Mouse (Mus musculus) heart, embryonic 12.5 days (tissue): ENCODE measurements at regions not wholly inside any gene's neighbourhood (a gene's known extent, or its start where the extent isn't known, plus 50 kb on each side); places are given as distances from the start of the nearest gene placed in this dataset.
A peak's percentile ranks its signal among the peaks of the same experiment; 100 is the strongest.

Experiments used
- ATAC-seq: fragments of 200-750 bp; cut with Nextera tagmentation; 2 replicates; pipeline ENCODE4 v1.8.0; 2017; ENCODE audit warnings: moderate TSS enrichment, moderate library complexity; ENCODE audit not compliant: insufficient number of reproducible peaks, low FRiP score
- H3K27ac ChIP-seq: fragments of 300-500 bp; sonication (generic); 2 replicates; pipeline ENCODE4 v1.5.1; 2016; ENCODE audit warnings: mild to moderate bottlenecking, moderate library complexity; ENCODE audit not compliant: poor library complexity, severe bottlenecking
- H3K27me3 ChIP-seq: fragments of 300-500 bp; sonication (generic); replicated peaks from 2 replicates; pipeline ENCODE4 v1.6.1; 2016; ENCODE audit warnings: mild to moderate bottlenecking, moderate library complexity
- H3K36me3 ChIP-seq: fragments of 300-500 bp; sonication (generic); 2 replicates; pipeline ENCODE4 v1.6.1; 2016; ENCODE audit warnings: mild to moderate bottlenecking, moderate library complexity
- H3K4me1 ChIP-seq: fragments of 300-500 bp; sonication (generic); replicated peaks from 2 replicates; pipeline ENCODE4 v1.6.1; 2016; ENCODE audit warnings: mild to moderate bottlenecking
- H3K4me2 ChIP-seq: fragments of 300-500 bp; sonication (generic); 2 replicates; pipeline ENCODE4 v1.6.1; 2016; ENCODE audit warnings: mild to moderate bottlenecking, moderate library complexity
- H3K4me3 ChIP-seq: fragments of 300-500 bp; sonication (generic); 2 replicates; pipeline ENCODE4 v1.5.1; 2016; ENCODE audit warnings: mild to moderate bottlenecking
- H3K9ac ChIP-seq: fragments of 300-500 bp; sonication (generic); 2 replicates; pipeline ENCODE4 v1.6.1; 2016; ENCODE audit warnings: mild to moderate bottlenecking, moderate library complexity
- H3K9me3 ChIP-seq: fragments of 300-500 bp; sonication (generic); replicated peaks from 2 replicates; pipeline ENCODE4 v1.6.1; 2016; ENCODE audit warnings: mild to moderate bottlenecking, moderate library complexity
- WGBS: fragments of 180-500 bp; shearing (Covaris S2); methylation state at CpG from one replicate; pipeline ENCODE4 v1.1.7; 2016; 5-methylcytosine and 5-hydroxymethylcytosine counted together

DNA sequence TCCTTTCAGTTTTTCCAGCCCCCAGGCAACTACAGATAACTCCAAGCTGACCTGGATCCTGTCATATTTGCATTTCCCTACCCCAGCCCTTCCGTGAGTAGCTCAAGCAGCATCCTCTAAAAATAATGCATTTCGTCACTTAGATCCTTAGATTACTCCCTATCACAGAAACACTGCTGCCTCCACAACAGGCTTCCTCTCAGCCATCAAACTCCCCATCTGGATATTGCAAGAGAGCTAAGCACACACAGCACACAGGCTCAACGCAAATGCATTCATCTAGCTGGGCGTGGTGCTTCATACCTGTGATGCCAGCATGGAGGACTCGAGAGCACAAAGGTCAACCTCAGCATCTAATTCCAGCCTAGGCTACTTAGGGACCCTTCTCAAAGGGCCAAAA lies 260.9 kb downstream of the Sox4 start:
- H3K9ac ChIP-seq, result no peak overlapping the region
- no peaks in the 10 kb centered on the region for H3K36me3 ChIP-seq
- no peak overlapping the region for H3K4me3 ChIP-seq
- H3K27me3 ChIP-seq, result no peaks in the 10 kb centered on the region
- WGBS, result 51% methylated on average over 5 of the region's 5 CpGs
- H3K4me2 ChIP-seq, result no peak overlapping the region
- no peak for ATAC-seq
- H3K4me1 ChIP-seq, result peaks cover 6% of the 10 kb centered on the region
- no peak overlapping the region for H3K27ac ChIP-seq
- H3K9me3 ChIP-seq, result no peaks in the 10 kb centered on the region

DNA sequence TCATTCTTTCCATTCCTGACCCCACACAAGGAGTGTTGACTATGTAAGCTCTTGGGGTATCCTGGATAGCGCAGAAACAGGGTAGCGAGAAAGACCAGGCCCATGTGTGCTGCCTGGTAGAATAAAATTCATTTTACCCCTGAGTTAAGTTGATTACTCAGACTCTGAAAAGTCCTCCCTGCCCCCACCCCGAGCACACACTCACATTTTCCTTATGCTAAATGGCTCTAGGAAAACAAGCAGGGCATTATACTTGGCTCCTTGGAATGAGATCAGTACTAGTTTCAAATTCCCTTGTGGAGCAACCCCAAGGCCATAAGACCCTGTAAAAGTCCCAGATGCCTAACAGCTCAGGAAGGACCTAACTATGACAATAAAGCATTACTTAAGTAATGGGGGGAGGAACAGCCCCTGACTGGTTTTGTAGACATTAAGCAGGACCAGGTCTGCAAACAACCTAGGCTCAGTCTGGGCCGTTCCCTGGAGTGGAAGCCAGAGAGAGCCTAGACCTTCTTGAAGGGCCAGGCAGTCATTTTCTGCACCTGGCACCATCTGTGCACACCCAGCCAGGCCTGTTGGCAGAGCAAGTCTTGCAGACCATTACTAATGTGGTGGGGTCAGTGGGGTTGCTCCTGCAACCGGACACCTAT lies 262.9 kb downstream of the Sox4 start:
- Histone ChIP-seq H3K27ac (0 out of 2 replicates have a peak overlapping the region, but pooled peaks have one; percentile 3), H3K27me3 (no peaks in the 10 kb centered on the region), H3K9ac (no peak overlapping the region), H3K9me3 (no peaks in the 10 kb centered on the region), H3K4me3 (no peak overlapping the region), H3K4me1 (peaks cover 6% of the 10 kb centered on the region), H3K36me3 (no peaks in the 10 kb centered on the region), H3K4me2 (no peak overlapping the region)
- ATAC-seq, result no peak
- WGBS, result 64% methylated on average over 5 of the region's 5 CpGs

DNA sequence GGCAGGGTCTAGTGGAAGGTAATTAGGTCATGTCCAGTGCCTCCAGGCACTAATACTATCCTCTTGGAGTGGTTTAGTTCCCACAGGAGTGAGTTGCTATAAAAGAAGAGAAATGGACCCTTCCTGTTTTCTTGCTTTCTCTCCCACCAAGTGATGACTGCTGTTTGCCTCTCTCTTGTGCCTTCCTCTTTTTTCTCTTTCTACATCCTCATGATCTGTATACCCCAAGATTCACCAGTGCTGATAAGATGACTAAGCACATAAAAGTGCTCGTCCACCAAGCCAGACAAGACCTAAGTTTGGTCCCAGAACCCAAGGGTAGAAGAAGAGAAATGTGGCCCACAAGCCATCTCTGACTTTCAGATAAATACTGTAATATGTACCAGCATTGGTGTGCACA lies 265.7 kb downstream of the Sox4 start:
- Histone ChIP-seq H3K36me3 (no peaks in the 10 kb centered on the region), H3K9ac (no peak overlapping the region), H3K27ac (no peak overlapping the region), H3K4me3 (no peak overlapping the region), H3K27me3 (no peaks in the 10 kb centered on the region), H3K4me1 (peaks cover 6% of the 10 kb centered on the region), H3K9me3 (no peaks in the 10 kb centered on the region), H3K4me2 (no peak overlapping the region)
- WGBS, result 50% methylated on average over 1 of the region's 1 CpGs
- no peak for ATAC-seq

DNA sequence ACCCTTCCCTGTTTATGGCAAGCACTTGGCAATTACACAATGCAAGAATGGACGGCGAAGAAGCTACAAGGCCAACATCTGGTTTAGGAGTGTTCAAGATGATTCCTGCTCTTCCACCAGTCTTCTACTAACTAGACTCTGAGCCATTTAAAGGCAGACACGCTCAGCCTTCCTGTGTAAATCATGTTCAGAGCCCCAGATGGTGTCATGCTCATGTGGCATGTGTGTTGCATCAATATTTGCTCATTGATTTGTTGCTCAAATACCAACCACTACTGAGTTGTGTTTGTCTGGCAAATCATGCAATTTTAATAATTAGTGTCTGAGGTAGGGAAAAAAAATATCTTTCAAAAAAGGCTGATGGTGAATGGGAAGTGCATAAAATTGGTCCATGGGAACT lies 269.2 kb downstream of the Sox4 start:
- H3K27me3 ChIP-seq, result no peaks in the 10 kb centered on the region
- 94% methylated on average over 3 of the region's 3 CpGs for WGBS
- ATAC-seq, result no peak
- H3K9ac ChIP-seq, result no peak overlapping the region
- H3K4me3 ChIP-seq, result no peak overlapping the region
- no peak overlapping the region for H3K4me2 ChIP-seq
- H3K4me1 ChIP-seq, result no peaks in the 10 kb centered on the region
- H3K27ac ChIP-seq, result no peak overlapping the region
- no peaks in the 10 kb centered on the region for H3K9me3 ChIP-seq
- H3K36me3 ChIP-seq, result no peaks in the 10 kb centered on the region

DNA sequence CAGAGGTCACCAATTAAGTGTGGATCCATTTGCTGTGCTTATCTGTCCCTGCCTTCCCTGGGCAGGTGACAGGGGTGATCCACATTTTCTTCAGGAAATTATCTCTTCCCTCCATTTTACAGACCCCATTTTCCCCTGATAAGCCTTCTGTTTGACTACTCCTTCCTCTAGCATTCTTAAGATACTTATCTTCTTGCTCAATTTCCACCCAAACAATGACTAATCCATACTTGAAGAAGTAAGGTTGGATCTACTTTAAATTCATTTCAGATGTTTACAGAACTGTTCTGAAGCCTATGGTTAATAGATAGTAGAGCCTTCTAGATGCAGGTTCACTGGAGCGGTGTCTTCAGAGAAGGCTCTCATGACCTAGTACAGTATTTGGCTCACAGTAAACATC lies 273.2 kb downstream of the Sox4 start:
- Histone ChIP-seq H3K36me3 (no peaks in the 10 kb centered on the region), H3K9ac (no peak overlapping the region), H3K4me2 (no peak overlapping the region), H3K27ac (no peak overlapping the region), H3K4me3 (no peak overlapping the region), H3K27me3 (no peaks in the 10 kb centered on the region), H3K9me3 (no peaks in the 10 kb centered on the region), H3K4me1 (no peaks in the 10 kb centered on the region)
- no peak for ATAC-seq
- WGBS, result 86% methylated on average over 1 of the region's 1 CpGs

DNA sequence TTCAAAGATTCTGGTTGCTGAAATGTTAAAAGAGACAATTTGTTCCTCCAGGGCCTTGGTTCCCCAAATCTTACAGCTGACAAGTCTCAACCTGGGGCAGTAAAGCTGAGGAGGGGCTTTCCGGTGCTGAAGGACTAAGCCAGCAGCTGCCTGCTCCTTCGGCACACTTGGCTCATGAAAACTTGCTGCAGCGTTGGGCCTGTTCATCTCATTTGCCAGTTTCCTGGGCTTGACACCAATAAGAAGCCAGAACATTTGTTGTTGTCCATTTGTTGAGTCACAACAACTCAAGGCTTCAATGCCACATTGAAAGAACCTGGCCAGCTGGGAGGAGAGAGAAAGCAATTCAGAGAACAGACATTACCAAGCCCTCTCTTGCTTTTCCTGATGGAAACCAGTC lies 279.9 kb downstream of the Sox4 start:
- 71% methylated on average over 3 of the region's 3 CpGs for WGBS
- H3K9me3 ChIP-seq, result no peaks in the 10 kb centered on the region
- H3K4me1 ChIP-seq, result peaks cover 13% of the 10 kb centered on the region
- H3K4me2 ChIP-seq, result no peak overlapping the region
- no peak overlapping the region for H3K27ac ChIP-seq
- no peak overlapping the region for H3K9ac ChIP-seq
- no peak for ATAC-seq
- no peaks in the 10 kb centered on the region for H3K36me3 ChIP-seq
- H3K27me3 ChIP-seq, result no peaks in the 10 kb centered on the region
- H3K4me3 ChIP-seq, result no peak overlapping the region

DNA sequence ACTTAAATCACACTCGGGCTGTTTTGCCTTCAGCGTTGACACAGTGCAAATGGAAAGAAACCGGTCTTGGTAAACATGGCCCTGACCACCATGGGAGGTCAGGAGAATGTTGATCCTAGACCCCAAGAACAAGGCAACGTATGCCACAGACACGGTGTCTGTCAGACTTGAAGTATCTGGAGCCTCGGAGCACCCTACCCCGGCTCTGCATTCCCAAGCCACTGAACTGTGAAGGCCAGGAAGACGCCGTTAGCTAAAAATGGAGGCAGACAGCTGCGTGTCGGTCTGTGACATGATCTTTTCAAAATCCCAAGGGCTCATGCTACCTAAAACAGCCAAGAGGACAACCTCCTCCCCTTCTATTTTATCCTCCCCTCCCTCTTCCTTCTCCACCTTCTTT lies 282.0 kb downstream of the Sox4 start:
- H3K4me1 ChIP-seq, result peaks cover 31% of the 10 kb centered on the region
- no peak overlapping the region for H3K4me3 ChIP-seq
- H3K9me3 ChIP-seq, result no peaks in the 10 kb centered on the region
- WGBS, result 53% methylated on average over 11 of the region's 11 CpGs
- H3K9ac ChIP-seq, result no peak overlapping the region
- no peaks in the 10 kb centered on the region for H3K36me3 ChIP-seq
- no peak overlapping the region for H3K27ac ChIP-seq
- no peaks in the 10 kb centered on the region for H3K27me3 ChIP-seq
- ATAC-seq, result no peak
- H3K4me2 ChIP-seq, result no peak overlapping the region

DNA sequence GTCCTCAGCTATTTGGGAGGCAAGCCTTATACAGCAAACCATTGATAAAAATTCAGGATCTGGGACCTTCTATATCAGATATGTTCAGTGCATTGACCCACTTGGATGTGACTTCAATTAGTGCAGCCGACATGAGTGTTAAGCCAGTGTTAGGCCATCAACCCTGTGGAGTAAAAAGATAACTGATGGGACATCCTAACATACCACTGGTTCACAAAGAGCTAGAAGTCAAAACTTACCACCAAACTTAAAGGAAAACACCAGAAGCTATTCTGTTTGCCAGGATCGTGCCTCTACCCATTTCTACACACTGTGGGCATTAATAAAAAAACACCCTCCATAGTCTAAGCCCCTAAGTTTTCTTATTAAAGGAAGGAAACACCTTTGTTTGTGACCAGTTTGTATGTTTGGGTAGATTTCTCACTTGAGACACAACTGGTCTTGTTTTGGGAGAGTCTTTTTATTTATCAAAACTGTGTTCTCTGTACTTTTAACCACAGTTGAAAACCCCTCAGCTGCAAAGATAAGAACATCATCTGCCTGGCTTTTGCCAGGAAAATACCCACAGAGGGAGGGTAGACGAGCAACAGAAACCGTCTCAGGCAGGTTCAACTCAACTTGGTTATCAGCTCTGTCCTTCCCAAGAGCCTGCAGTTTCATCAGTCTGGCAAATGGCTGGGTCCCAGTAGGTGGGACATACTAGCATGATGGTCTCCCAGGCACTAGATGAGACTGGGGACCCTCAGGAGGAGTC lies 283.5 kb downstream of the Sox4 start:
- 45% methylated on average over 4 of the region's 4 CpGs for WGBS
- Histone ChIP-seq H3K4me1 (peaks cover 37% of the 10 kb centered on the region), H3K9me3 (no peaks in the 10 kb centered on the region), H3K4me3 (no peak overlapping the region), H3K27me3 (no peaks in the 10 kb centered on the region), H3K36me3 (no peaks in the 10 kb centered on the region), H3K27ac (no peak overlapping the region), H3K9ac (no peak overlapping the region), H3K4me2 (no peak overlapping the region)
- no peak for ATAC-seq

DNA sequence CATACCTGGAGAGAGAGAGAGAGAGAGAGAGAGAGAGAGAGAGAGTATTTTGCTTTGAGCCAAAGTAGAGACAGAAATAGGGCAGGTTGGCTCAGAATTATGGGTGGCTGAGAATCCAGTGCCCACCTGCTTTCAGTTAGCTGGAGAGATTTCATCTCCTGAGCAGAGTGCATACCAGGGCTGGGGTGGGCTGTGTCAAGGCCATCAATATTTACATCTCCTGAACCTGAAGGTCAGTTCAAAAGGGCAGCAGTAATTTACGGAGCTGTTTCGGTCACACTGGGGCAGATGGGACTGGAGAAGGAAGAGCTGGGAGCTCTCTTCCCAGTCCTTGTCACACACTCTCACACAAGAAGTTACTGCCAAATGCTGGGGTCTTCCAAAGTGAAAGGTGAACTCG lies 286.7 kb downstream of the Sox4 start:
- no peak overlapping the region for H3K4me2 ChIP-seq
- no peaks in the 10 kb centered on the region for H3K9me3 ChIP-seq
- ATAC-seq, result no peak
- H3K36me3 ChIP-seq, result no peaks in the 10 kb centered on the region
- 51% methylated on average over 3 of the region's 3 CpGs for WGBS
- H3K4me3 ChIP-seq, result no peak overlapping the region
- no peak overlapping the region for H3K27ac ChIP-seq
- H3K27me3 ChIP-seq, result no peaks in the 10 kb centered on the region
- H3K4me1 ChIP-seq, result peaks cover 61% of the 10 kb centered on the region
- H3K9ac ChIP-seq, result no peak overlapping the region

DNA sequence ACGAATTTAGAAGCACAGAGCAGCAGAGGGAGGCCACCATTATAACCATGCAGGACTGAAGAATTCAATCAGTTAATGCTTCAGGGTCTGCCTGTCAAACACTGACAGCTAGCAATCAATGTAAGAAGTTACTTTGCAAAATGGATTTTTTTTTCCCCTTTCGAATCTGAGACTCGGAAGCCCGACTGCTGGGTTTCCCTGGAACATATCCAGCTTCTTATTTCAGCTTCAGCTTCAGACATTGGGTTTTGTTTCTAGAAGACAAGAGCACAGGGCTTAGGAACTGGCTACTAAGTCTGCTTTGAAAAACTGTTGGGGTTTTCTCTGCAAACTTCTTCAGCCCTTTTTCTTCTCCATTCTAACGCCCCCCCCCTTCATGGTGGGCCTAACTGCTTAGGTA lies 288.4 kb downstream of the Sox4 start:
- Histone ChIP-seq H3K4me2 (no peak overlapping the region), H3K9me3 (no peaks in the 10 kb centered on the region), H3K9ac (no peak overlapping the region), H3K4me1 (peaks cover 49% of the 10 kb centered on the region), H3K27ac (no peak overlapping the region), H3K27me3 (no peaks in the 10 kb centered on the region), H3K4me3 (no peak overlapping the region), H3K36me3 (no peaks in the 10 kb centered on the region)
- ATAC-seq, result no peak
- WGBS, result 50% methylated on average over 5 of the region's 5 CpGs

DNA sequence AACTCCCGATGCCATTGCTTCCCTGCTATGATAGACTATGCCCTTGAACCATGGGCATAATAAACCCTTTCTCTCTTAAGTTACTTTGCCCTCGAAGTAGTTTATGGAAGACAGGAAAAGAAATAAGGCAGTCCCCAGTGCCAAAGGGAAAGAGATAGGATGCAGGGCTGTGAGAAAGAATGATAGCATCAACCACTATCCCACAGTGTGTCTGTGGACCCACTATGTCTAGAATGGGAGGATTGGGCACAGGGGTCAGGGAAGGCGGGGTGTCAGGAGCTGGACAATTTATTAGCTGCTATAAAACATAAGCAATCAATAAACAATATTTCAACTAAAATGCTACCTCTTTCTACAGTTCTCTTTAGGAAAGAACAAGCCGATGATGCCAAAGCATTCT lies 288.8 kb downstream of the Sox4 start:
- Histone ChIP-seq H3K27ac (no peak overlapping the region), H3K27me3 (no peaks in the 10 kb centered on the region), H3K9ac (no peak overlapping the region), H3K4me3 (no peak overlapping the region), H3K9me3 (no peaks in the 10 kb centered on the region), H3K4me2 (no peak overlapping the region), H3K36me3 (no peaks in the 10 kb centered on the region), H3K4me1 (peaks cover 48% of the 10 kb centered on the region)
- 57% methylated on average over 4 of the region's 4 CpGs for WGBS
- no peak for ATAC-seq
